Mouse (Mus musculus) bone marrow, adult 2 months (tissue): ENCODE measurements around the gene Ikbke.

Experiments
- CTCF ChIP-seq: fragments of 200-500 bp; IDR thresholded peaks from 2 replicates; pipeline ENCODE4 v1.5.1; 2011; ENCODE audit warnings: low read length, control low read depth; ENCODE audit not compliant: control insufficient read depth, insufficient read depth
- POLR2A ChIP-seq: fragments of 200-500 bp; IDR thresholded peaks from 2 replicates; pipeline ENCODE4 v1.6.1; 2011; ENCODE audit warnings: low read depth, mild to moderate bottlenecking, control low read depth, low read length, borderline replicate concordance; ENCODE audit not compliant: control insufficient read depth

- TF ChIP-seq CTCF, result no peak
- no peak for TF ChIP-seq POLR2A
Observed at GRCm38 (mm10) chr1:131204461-131204860, 74.9 kb downstream of the Ikbke start.
